Comparison of ENCODE assay signal across 35 mouse cellular contexts in the genomic region with DNA sequence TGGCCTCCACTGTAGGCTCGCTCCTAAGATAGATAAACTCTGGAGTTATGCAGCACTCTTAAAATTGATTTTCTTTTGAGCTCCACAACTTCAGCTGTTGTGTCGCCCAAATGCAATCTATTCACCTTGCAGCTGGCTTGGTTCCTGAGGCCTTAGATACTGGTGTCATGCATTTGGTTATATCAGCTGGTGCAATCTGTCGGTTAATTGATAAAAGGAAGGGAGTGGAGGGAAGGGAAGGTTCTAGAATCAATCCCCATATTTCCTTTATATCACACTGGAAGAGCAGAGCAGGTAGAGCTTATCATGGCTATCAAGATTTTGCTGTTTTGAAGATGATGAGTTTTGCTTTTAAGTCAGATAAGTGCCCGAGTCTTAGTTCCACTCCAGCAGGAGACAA.
"Had no signal": no experiment of that assay in that cellular context is flagged by ENCODE, and none has a peak within 500 bp of the region (broad histone marks: within the 10 kb centered on the region; RNA-seq: fewer than 3 reads in every experiment).

No protein-coding gene starts in this region.

- H3K27ac ChIP-seq: heart, embryonic 13.5 days; heart, embryonic 15.5 days; hindbrain, embryonic 10.5 days; hindbrain, embryonic 12.5 days; hindbrain, embryonic 13.5 days; hindbrain, embryonic 14.5 days; hindbrain, embryonic 15.5 days; hindbrain, postnatal 0 days; intestine, embryonic 15.5 days; kidney, embryonic 15.5 days; kidney, postnatal 0 days; layer of hippocampus, adult 2 months; left cerebral cortex, adult 2 months had no signal

- H3K9me3 ChIP-seq: heart, embryonic 13.5 days; heart, embryonic 15.5 days; hindbrain, embryonic 10.5 days; hindbrain, embryonic 12.5 days; hindbrain, embryonic 13.5 days; hindbrain, embryonic 15.5 days; intestine, embryonic 15.5 days; kidney, embryonic 15.5 days had no signal

- H3K4me2 ChIP-seq: heart, embryonic 11.5 days; heart, embryonic 12.5 days; heart, embryonic 13.5 days; heart, embryonic 15.5 days; hindbrain, embryonic 12.5 days; hindbrain, embryonic 13.5 days; hindbrain, embryonic 14.5 days; hindbrain, embryonic 15.5 days; intestine, embryonic 15.5 days; kidney, embryonic 15.5 days had no signal

- H3K36me3 ChIP-seq: heart, embryonic 15.5 days; hindbrain, embryonic 15.5 days had no signal

- H3K9ac ChIP-seq: heart, embryonic 12.5 days; heart, embryonic 13.5 days; heart, embryonic 15.5 days; hindbrain, embryonic 12.5 days; hindbrain, embryonic 13.5 days; hindbrain, embryonic 14.5 days; hindbrain, embryonic 15.5 days; intestine, embryonic 15.5 days; kidney, embryonic 15.5 days had no signal

- H3K27me3 ChIP-seq: heart, embryonic 12.5 days; heart, embryonic 13.5 days; heart, embryonic 15.5 days; hindbrain, embryonic 12.5 days; hindbrain, embryonic 13.5 days; hindbrain, embryonic 15.5 days; intestine, embryonic 15.5 days; kidney, embryonic 15.5 days had no signal

- ATAC-seq: hindbrain, embryonic 16.5 days; hindbrain, postnatal 0 days; inflammation-experienced regulatory T-cells, adult 6 months; intestine, embryonic 15.5 days; intestine, embryonic 16.5 days; intestine, postnatal 0 days had no signal

- H3K4me3 ChIP-seq: heart, embryonic 12.5 days; heart, embryonic 13.5 days; heart, embryonic 15.5 days; hindbrain, embryonic 10.5 days; hindbrain, embryonic 12.5 days; hindbrain, embryonic 13.5 days; hindbrain, embryonic 15.5 days; intestine, embryonic 15.5 days; kidney, embryonic 15.5 days; layer of hippocampus, adult 2 months; left cerebral cortex, adult 2 months had no signal

- H3K4me1 ChIP-seq: heart, embryonic 13.5 days; heart, embryonic 15.5 days; hindbrain, embryonic 12.5 days; hindbrain, embryonic 15.5 days; kidney, embryonic 15.5 days had no signal

- DNase-seq: heart, postnatal 10 days; heart, postnatal 14 days; heart, postnatal 36 days; heart, postnatal 4 days; kidney, adult 11 months; kidney, adult 18-20 months; kidney, adult 2 months; kidney, adult 8-10 months; kidney, adult 9 months; kidney, postnatal 10 days; kidney, postnatal 14 days; kidney, postnatal 25 days; kidney, postnatal 36 days; kidney, postnatal 4 days; layer of hippocampus, adult 9-11 months; layer of hippocampus, postnatal 36 days had no signal
